Mouse (Mus musculus): ENCODE results near the gene Rabac1. TPM values are rescaled to one million over a fixed set of nuclear protein-coding genes. Genes with fewer than 3 reads are reported as not detected.

Rabac1 gene
- polyA plus RNA-seq, 2 experiments from 2014 or later, result 190 to 202 TPM

Other genes with a start within 250 kb of the Rabac1 start
- gene Gm4763, start 245.8 kb downstream of the Rabac1 start, polyA plus RNA-seq (2017; shearing (Covaris generic)), result not detected
- gene Cd177, start 212.4 kb downstream of the Rabac1 start, polyA plus RNA-seq (2017; shearing (Covaris generic)), result under 1 TPM; 0.28 TPM
- gene Ceacam10, start 195.5 kb downstream of the Rabac1 start, polyA plus RNA-seq (2017; shearing (Covaris generic)), result not detected
- 10 to 100 TPM; 17.0 to 65.7 TPM for gene Gm9844, start 110.5 kb downstream of the Rabac1 start, polyA plus RNA-seq (2017; shearing (Covaris generic))
- not detected for gene Lypd4, start 102.8 kb downstream of the Rabac1 start, polyA plus RNA-seq (2017; shearing (Covaris generic))
- gene Dmrtc2, start 102.7 kb downstream of the Rabac1 start, polyA plus RNA-seq (2017; shearing (Covaris generic)), result not detected
- gene Rps19, start 88.4 kb downstream of the Rabac1 start, polyA plus RNA-seq (2017; shearing (Covaris generic)), result over 10,000 TPM; 11,194 to 11,919 TPM
- gene Cd79a, start 75.4 kb downstream of the Rabac1 start, polyA plus RNA-seq (2017; shearing (Covaris generic)), result 10 to 100 TPM in 1 of 2 experiments, 1 to 10 TPM in 1; 1.7 to 22.3 TPM
- gene Arhgef1, start 69.8 kb downstream of the Rabac1 start, polyA plus RNA-seq (2017; shearing (Covaris generic)), result 100 to 1,000 TPM; 164 to 173 TPM
- not detected for gene Gm4881, start 28.3 kb downstream of the Rabac1 start, polyA plus RNA-seq (2017; shearing (Covaris generic))
- gene Atp1a3, start 33.2 kb upstream of the Rabac1 start, polyA plus RNA-seq (2017; shearing (Covaris generic)), result under 1 TPM; 0.65 to 0.92 TPM
- gene Grik5, start 99.6 kb upstream of the Rabac1 start, polyA plus RNA-seq (2017; shearing (Covaris generic)), result 1 to 10 TPM; 2.2 to 2.4 TPM
- 10 to 100 TPM in 1 of 2 experiments, 1 to 10 TPM in 1; 8.9 to 14.2 TPM for gene Zfp574, start 99.8 kb upstream of the Rabac1 start, polyA plus RNA-seq (2017; shearing (Covaris generic))
- gene Pou2f2, start 207.0 kb upstream of the Rabac1 start, polyA plus RNA-seq (2017; shearing (Covaris generic)), result 10 to 100 TPM; 19.1 to 25.3 TPM
- 10 to 100 TPM; 26.7 to 31.8 TPM for gene Dedd2, start 247.9 kb upstream of the Rabac1 start, polyA plus RNA-seq (2017; shearing (Covaris generic))
- gene Zfp526, start 248.7 kb upstream of the Rabac1 start, polyA plus RNA-seq (2017; shearing (Covaris generic)), result 1 to 10 TPM; 2.6 to 4.0 TPM